In genomic region chr16:92519820-92520492, GRCm38 (mm10) we compare ENCODE assay signal across 10 mouse cellular contexts. TPM values are rescaled to one million over a fixed set of nuclear protein-coding genes. Genes with fewer than 3 reads are reported as not detected.
DNase-seq lines count a peak whose midpoint lies in the region; ATAC-seq lines count a peak whose summit lies in the region.
"Had no signal": no experiment of that assay in that cellular context is flagged by ENCODE, and none has a peak within 500 bp of the region (broad histone marks: within the 10 kb centered on the region; RNA-seq: fewer than 3 reads in every experiment).

No protein-coding gene starts in this region.

- no peak overlapping the region for H3K4me2 ChIP-seq in forebrain, embryonic 14.5 days (ENCODE audit: low read length)
- H3K4me2 ChIP-seq in forebrain, embryonic 16.5 days (ENCODE audit: low read length) = no peak overlapping the region
- H3K4me2 ChIP-seq in midbrain, embryonic 11.5 days = no peak overlapping the region
- no peak overlapping the region for H3K4me2 ChIP-seq in midbrain, embryonic 16.5 days (ENCODE audit: low read length)
- H3K4me2 ChIP-seq: liver, embryonic 15.5 days; stomach, embryonic 15.5 days had no signal

- no peak overlapping the region for H3K4me3 ChIP-seq in forebrain, embryonic 14.5 days (ENCODE audit: low read depth, low read length)
- H3K4me3 ChIP-seq in forebrain, embryonic 16.5 days (replicated peaks; ENCODE audit: low read length) = no peak overlapping the region
- H3K4me3 ChIP-seq in midbrain, embryonic 11.5 days (ENCODE audit: low read depth, low read length) = no peak overlapping the region
- H3K4me3 ChIP-seq in midbrain, embryonic 16.5 days (ENCODE audit: low read depth, low read length) = no peak overlapping the region
- H3K4me3 ChIP-seq: liver, embryonic 15.5 days; stomach, embryonic 15.5 days had no signal

- H3K9ac ChIP-seq in forebrain, embryonic 14.5 days (ENCODE audit: low read length) = no peak overlapping the region
- no peak overlapping the region for H3K9ac ChIP-seq in forebrain, embryonic 16.5 days (replicated peaks; ENCODE audit: low read depth, low read length)
- H3K9ac ChIP-seq in midbrain, embryonic 11.5 days (ENCODE audit: low read length) = no peak overlapping the region
- no peak overlapping the region for H3K9ac ChIP-seq in midbrain, embryonic 16.5 days (ENCODE audit: low read depth, low read length)
- H3K9ac ChIP-seq: liver, embryonic 15.5 days; stomach, embryonic 15.5 days had no signal

- DNase-seq in forebrain, embryonic 14.5 days (ENCODE audit: low spot score) = peak; percentile 77
- DNase-seq in midbrain, embryonic 11.5 days (ENCODE audit: low spot score, missing footprints) = peak; percentile 92
- peak; percentile 77 for DNase-seq in ZHBTc4 (ENCODE audit: low read depth, low spot score)
- DNase-seq in forelimb bud, embryonic 11.5 days (ENCODE audit: low read depth, low spot score) = peak; percentile 70
- DNase-seq in lung, adult 18-20 months = peak; percentile 28 to 58
- DNase-seq in thymus, postnatal 25 days = peak; percentile 50

- WGBS in forebrain, embryonic 14.5 days = 53% methylated on average over 13 of the region's 13 CpGs
- WGBS in forebrain, embryonic 16.5 days = 56% methylated on average over 13 of the region's 13 CpGs
- 58% methylated on average over 13 of the region's 13 CpGs for WGBS in midbrain, embryonic 11.5 days
- 56% methylated on average over 13 of the region's 13 CpGs for WGBS in midbrain, embryonic 16.5 days

- H3K4me1 ChIP-seq in forebrain, embryonic 14.5 days (ENCODE audit: control insufficient read depth, insufficient read depth, low read length) = no peaks in the 10 kb centered on the region
- no peaks in the 10 kb centered on the region; the same call in 1 of the 2 replicates for H3K4me1 ChIP-seq in forebrain, embryonic 16.5 days (replicated peaks; ENCODE audit: control insufficient read depth, insufficient read depth, low read length)
- H3K4me1 ChIP-seq in midbrain, embryonic 11.5 days (ENCODE audit: control insufficient read depth, insufficient read depth, low read length) = no peaks in the 10 kb centered on the region
- no peaks in the 10 kb centered on the region; the same call in 1 of the 2 replicates for H3K4me1 ChIP-seq in midbrain, embryonic 16.5 days (ENCODE audit: control insufficient read depth, insufficient read depth, low read length)
- H3K4me1 ChIP-seq: liver, embryonic 15.5 days; stomach, embryonic 15.5 days had no signal

- H3K36me3 ChIP-seq in forebrain, embryonic 14.5 days (ENCODE audit: control insufficient read depth, insufficient read depth, low read length) = no peaks in the 10 kb centered on the region
- H3K36me3 ChIP-seq in forebrain, embryonic 16.5 days (ENCODE audit: control insufficient read depth, insufficient read depth) = no peaks in the 10 kb centered on the region
- H3K36me3 ChIP-seq in midbrain, embryonic 11.5 days (ENCODE audit: control insufficient read depth, insufficient read depth, low read length) = no peaks in the 10 kb centered on the region
- no peaks in the 10 kb centered on the region for H3K36me3 ChIP-seq in midbrain, embryonic 16.5 days (ENCODE audit: control insufficient read depth, insufficient read depth, low read length)
- H3K36me3 ChIP-seq: liver, embryonic 15.5 days; stomach, embryonic 15.5 days had no signal

- no peak for ATAC-seq in forebrain, embryonic 14.5 days
- no peak for ATAC-seq in forebrain, embryonic 16.5 days
- ATAC-seq in midbrain, embryonic 11.5 days (ENCODE audit: low FRiP score) = no peak
- ATAC-seq in midbrain, embryonic 16.5 days = no peak

- no peak overlapping the region for H3K27ac ChIP-seq in forebrain, embryonic 14.5 days (ENCODE audit: low read depth, low read length)
- H3K27ac ChIP-seq in forebrain, embryonic 16.5 days (ENCODE audit: low read length) = no peak overlapping the region
- no peak overlapping the region for H3K27ac ChIP-seq in midbrain, embryonic 11.5 days (ENCODE audit: low read depth, low read length)
- H3K27ac ChIP-seq in midbrain, embryonic 16.5 days (ENCODE audit: low read length) = no peak overlapping the region
- H3K27ac ChIP-seq: liver, embryonic 15.5 days; stomach, embryonic 15.5 days had no signal

- no peaks in the 10 kb centered on the region for H3K27me3 ChIP-seq in forebrain, embryonic 14.5 days (replicated peaks; ENCODE audit: control insufficient read depth, insufficient read depth, low read length)
- no peaks in the 10 kb centered on the region for H3K27me3 ChIP-seq in forebrain, embryonic 16.5 days (replicated peaks; ENCODE audit: control insufficient read depth, insufficient read depth, low read length)
- H3K27me3 ChIP-seq in midbrain, embryonic 11.5 days (ENCODE audit: control insufficient read depth, insufficient read depth, low read length) = no peaks in the 10 kb centered on the region
- no peaks in the 10 kb centered on the region for H3K27me3 ChIP-seq in midbrain, embryonic 16.5 days (ENCODE audit: control insufficient read depth, insufficient read depth, low read depth, low read length)
- H3K27me3 ChIP-seq: stomach, embryonic 15.5 days had no signal

- no peaks in the 10 kb centered on the region for H3K9me3 ChIP-seq in forebrain, embryonic 14.5 days (replicated peaks; ENCODE audit: control insufficient read depth, low read length)
- H3K9me3 ChIP-seq in forebrain, embryonic 16.5 days (ENCODE audit: control insufficient read depth, low read length) = no peaks in the 10 kb centered on the region
- no peaks in the 10 kb centered on the region for H3K9me3 ChIP-seq in midbrain, embryonic 11.5 days (ENCODE audit: control insufficient read depth, low read length)
- no peaks in the 10 kb centered on the region for H3K9me3 ChIP-seq in midbrain, embryonic 16.5 days (replicated peaks; ENCODE audit: control insufficient read depth, low read length, poor library complexity, severe bottlenecking)
- H3K9me3 ChIP-seq: liver, embryonic 15.5 days; stomach, embryonic 15.5 days had no signal

RNA-seq across cellular contexts. Expression of gene Clic6, which starts 34.4 kb away (rescaled TPM):
- polyA plus RNA-seq in forebrain, embryonic 14.5 days (2014; fragmentation: Nextera tagmentation; extraction: Ambion mirVana) = 3.0 and 4.6 TPM in 2 replicates
- polyA plus RNA-seq in forebrain, embryonic 16.5 days (2015; fragmentation: Nextera tagmentation; extraction: Ambion mirVana) = 3.3 and 3.4 TPM in 2 replicates
- 0.47 and 0.72 TPM in 2 replicates for polyA plus RNA-seq in midbrain, embryonic 11.5 days (2014; fragmentation: Nextera tagmentation; extraction: Ambion mirVana)
- polyA plus RNA-seq in midbrain, embryonic 16.5 days (2015; fragmentation: Nextera tagmentation; extraction: Ambion mirVana) = 2.7 and 3.2 TPM in 2 replicates

RNA-seq across cellular contexts. Expression of gene Rcan1, which starts 49.3 kb away (rescaled TPM):
- polyA plus RNA-seq in forebrain, embryonic 14.5 days (2014; fragmentation: Nextera tagmentation; extraction: Ambion mirVana) = 46.3 and 49.0 TPM in 2 replicates
- polyA plus RNA-seq in forebrain, embryonic 16.5 days (2015; fragmentation: Nextera tagmentation; extraction: Ambion mirVana) = 48.1 and 50.7 TPM in 2 replicates
- polyA plus RNA-seq in midbrain, embryonic 11.5 days (2014; fragmentation: Nextera tagmentation; extraction: Ambion mirVana) = 38.6 and 40.7 TPM in 2 replicates
- polyA plus RNA-seq in midbrain, embryonic 16.5 days (2015; fragmentation: Nextera tagmentation; extraction: Ambion mirVana) = 76.3 and 80.8 TPM in 2 replicates
